Mouse (Mus musculus): Measurements from ENCODE around the gene Ceacam20. TPM values are rescaled to one million over a fixed set of nuclear protein-coding genes. Genes with fewer than 3 reads are reported as not detected.
A peak's percentile ranks its signal among the peaks of the same experiment; 100 is the strongest.

Ceacam20 gene
- polyA plus RNA-seq, 1 experiment, result not detected

DNA sequence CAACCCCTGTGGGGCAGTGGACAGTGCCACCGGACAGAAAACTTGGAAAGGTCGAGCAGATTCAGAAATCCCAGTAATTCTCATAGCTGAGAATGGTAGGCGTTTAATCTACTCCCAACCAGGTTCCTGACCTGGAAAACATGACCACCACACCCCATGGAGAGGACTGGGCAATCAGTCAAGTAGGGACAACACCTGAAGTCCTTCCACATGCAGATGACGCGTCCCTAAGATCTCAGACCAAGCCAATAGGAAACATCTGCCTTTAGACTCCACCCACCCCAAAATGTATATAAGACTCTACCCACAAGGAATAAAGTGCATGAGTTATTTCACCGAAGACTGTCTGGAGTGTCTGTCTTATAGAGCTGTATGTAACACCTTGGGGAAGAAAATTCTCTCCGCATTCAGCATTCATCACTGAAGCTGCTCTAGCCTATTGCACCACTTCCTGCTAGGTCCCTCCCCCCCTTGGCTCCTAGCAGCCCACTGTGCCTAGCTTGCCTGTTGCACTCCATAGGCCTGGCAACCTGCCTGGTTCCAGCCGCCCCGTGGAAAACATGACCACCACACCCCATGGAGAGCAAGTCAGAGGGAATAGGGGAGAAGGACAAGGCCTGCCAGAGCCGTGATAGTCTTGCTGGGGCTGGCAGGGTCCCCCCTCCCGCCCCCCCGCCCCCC is 25.5 kb upstream of the Ceacam20 start:
- DNase-seq, result peak; percentile 40 to 41
- H3K4me1 ChIP-seq (ENCODE audit: control insufficient read depth, insufficient read depth, low read length), result no peaks in the 10 kb centered on the region; the same call in 1 of the 2 replicates
- TF ChIP-seq CTCF (IDR thresholded peaks at IDR 0.05; ENCODE audit: borderline replicate concordance, insufficient read depth, low read depth, low read length), result no peak
- no peak for TF ChIP-seq POLR2A (IDR thresholded peaks at IDR 0.05; ENCODE audit: borderline replicate concordance, insufficient read depth, low read length)
- H3K4me3 ChIP-seq (replicated peaks; ENCODE audit: insufficient read depth, low read depth, low read length), result no peak overlapping the region
- 25% methylated on average over 11 of the region's 12 CpGs for WGBS
- no peak overlapping the region for H3K27ac ChIP-seq (ENCODE audit: insufficient read depth, low read length)
- no peaks in the 10 kb centered on the region for H3K27me3 ChIP-seq (ENCODE audit: control insufficient read depth, insufficient read depth, low read length)

DNA sequence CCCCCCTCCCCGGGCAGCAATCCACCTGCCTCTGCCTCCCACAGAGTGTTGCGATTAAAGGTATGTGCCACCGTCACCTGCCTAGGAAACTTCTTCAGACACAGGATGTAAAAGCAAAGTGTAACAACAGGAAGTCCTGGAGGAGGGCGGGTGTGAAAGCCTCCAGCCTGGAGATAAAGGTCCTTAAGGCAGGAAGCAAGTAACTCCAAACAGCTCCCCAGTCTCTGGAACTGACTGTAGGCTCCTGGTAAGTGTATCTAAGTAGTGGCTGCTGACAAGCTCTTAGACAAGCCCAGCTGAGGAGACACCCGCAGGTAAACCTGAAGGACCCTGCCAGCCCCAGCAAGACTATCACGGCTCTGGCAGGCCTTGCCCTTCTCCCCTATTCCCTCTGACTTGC is 25.0 kb upstream of the Ceacam20 start:
- Histone ChIP-seq H3K4me1 (ENCODE audit: control insufficient read depth, insufficient read depth, low read length) (no peaks in the 10 kb centered on the region; the same call in 1 of the 2 replicates), H3K27ac (ENCODE audit: insufficient read depth, low read length) (no peak overlapping the region), H3K4me3 (replicated peaks; ENCODE audit: insufficient read depth, low read depth, low read length) (no peak overlapping the region), H3K27me3 (ENCODE audit: control insufficient read depth, insufficient read depth, low read length) (no peaks in the 10 kb centered on the region)
- TF ChIP-seq POLR2A (IDR thresholded peaks at IDR 0.05; ENCODE audit: borderline replicate concordance, insufficient read depth, low read length), result no peak
- no peak for TF ChIP-seq CTCF (IDR thresholded peaks at IDR 0.05; ENCODE audit: borderline replicate concordance, insufficient read depth, low read depth, low read length)
- DNase-seq, result no peak
- WGBS, result 30% methylated on average over 6 of the region's 6 CpGs

GRCm38 (mm10) chr7:19944709-19945108 is 20.5 kb upstream of the Ceacam20 start:
- WGBS, result 87% methylated on average over 8 of the region's 8 CpGs
- no peak overlapping the region for H3K4me3 ChIP-seq (replicated peaks; ENCODE audit: insufficient read depth, low read depth, low read length)
- H3K4me1 ChIP-seq (ENCODE audit: control insufficient read depth, insufficient read depth, low read length), result no peaks in the 10 kb centered on the region; the same call in 1 of the 2 replicates
- H3K27ac ChIP-seq (ENCODE audit: insufficient read depth, low read length), result no peak overlapping the region
- TF ChIP-seq CTCF (IDR thresholded peaks at IDR 0.05; ENCODE audit: borderline replicate concordance, insufficient read depth, low read depth, low read length), result no peak
- TF ChIP-seq POLR2A (IDR thresholded peaks at IDR 0.05; ENCODE audit: borderline replicate concordance, insufficient read depth, low read length), result no peak
- no peak for DNase-seq
- H3K27me3 ChIP-seq (ENCODE audit: control insufficient read depth, insufficient read depth, low read length), result no peaks in the 10 kb centered on the region

- DNase-seq, result no peak
- Histone ChIP-seq H3K27me3 (ENCODE audit: control insufficient read depth, insufficient read depth, low read length) (no peaks in the 10 kb centered on the region), H3K4me3 (replicated peaks; ENCODE audit: insufficient read depth, low read depth, low read length) (no peak overlapping the region), H3K27ac (ENCODE audit: insufficient read depth, low read length) (no peak overlapping the region), H3K4me1 (ENCODE audit: control insufficient read depth, insufficient read depth, low read length) (no peaks in the 10 kb centered on the region)
- WGBS, result 86% methylated on average over 5 of the region's 5 CpGs
- TF ChIP-seq POLR2A (IDR thresholded peaks at IDR 0.05; ENCODE audit: borderline replicate concordance, insufficient read depth, low read length) (no peak), CTCF (IDR thresholded peaks at IDR 0.05; ENCODE audit: borderline replicate concordance, insufficient read depth, low read depth, low read length) (no peak)
Observed at GRCm38 (mm10) chr7:19945201-19945600, 20.0 kb upstream of the Ceacam20 start.

GRCm38 (mm10) chr7:19945821-19946515 is 19.2 kb upstream of the Ceacam20 start:
- no peak overlapping the region for H3K4me3 ChIP-seq (replicated peaks; ENCODE audit: insufficient read depth, low read depth, low read length)
- no peaks in the 10 kb centered on the region for H3K4me1 ChIP-seq (ENCODE audit: control insufficient read depth, insufficient read depth, low read length)
- DNase-seq, result no peak
- no peaks in the 10 kb centered on the region for H3K27me3 ChIP-seq (ENCODE audit: control insufficient read depth, insufficient read depth, low read length)
- 84% methylated on average over 13 of the region's 13 CpGs for WGBS
- no peak for TF ChIP-seq POLR2A (IDR thresholded peaks at IDR 0.05; ENCODE audit: borderline replicate concordance, insufficient read depth, low read length)
- no peak for TF ChIP-seq CTCF (IDR thresholded peaks at IDR 0.05; ENCODE audit: borderline replicate concordance, insufficient read depth, low read depth, low read length)
- H3K27ac ChIP-seq (ENCODE audit: insufficient read depth, low read length), result no peak overlapping the region

DNA sequence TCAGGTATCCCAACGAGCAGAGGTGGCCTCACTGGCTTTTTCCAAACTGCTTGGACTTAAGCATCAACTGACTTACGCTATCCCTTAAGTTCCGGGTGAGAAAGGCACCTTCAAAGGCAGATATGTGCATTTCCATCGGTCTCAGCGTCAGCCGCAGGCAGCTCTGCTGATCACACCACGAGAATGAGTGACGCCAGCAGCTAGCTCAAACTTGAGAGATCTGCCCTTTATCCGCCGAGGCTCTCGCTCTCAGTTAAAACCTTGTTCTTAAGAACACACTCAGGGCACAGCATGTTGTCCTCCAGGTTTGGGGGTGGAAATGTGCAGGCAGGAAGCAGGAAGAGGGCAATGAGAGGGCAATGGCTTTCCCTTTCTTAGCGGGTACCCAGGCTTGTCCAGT is 16.3 kb upstream of the Ceacam20 start:
- Histone ChIP-seq H3K4me3 (replicated peaks; ENCODE audit: insufficient read depth, low read depth, low read length) (no peak overlapping the region), H3K4me1 (ENCODE audit: control insufficient read depth, insufficient read depth, low read length) (no peaks in the 10 kb centered on the region), H3K27me3 (ENCODE audit: control insufficient read depth, insufficient read depth, low read length) (no peaks in the 10 kb centered on the region), H3K27ac (ENCODE audit: insufficient read depth, low read length) (no peak overlapping the region)
- WGBS, result 82% methylated on average over 12 of the region's 12 CpGs
- no peak for TF ChIP-seq POLR2A (IDR thresholded peaks at IDR 0.05; ENCODE audit: borderline replicate concordance, insufficient read depth, low read length)
- TF ChIP-seq CTCF (IDR thresholded peaks at IDR 0.05; ENCODE audit: borderline replicate concordance, insufficient read depth, low read depth, low read length), result no peak
- no peak for DNase-seq

- Histone ChIP-seq H3K4me3 (replicated peaks; ENCODE audit: insufficient read depth, low read depth, low read length) (no peak overlapping the region), H3K27ac (ENCODE audit: insufficient read depth, low read length) (no peak overlapping the region), H3K27me3 (ENCODE audit: control insufficient read depth, insufficient read depth, low read length) (no peaks in the 10 kb centered on the region), H3K4me1 (ENCODE audit: control insufficient read depth, insufficient read depth, low read length) (no peaks in the 10 kb centered on the region)
- 70% methylated on average over 10 of the region's 10 CpGs for whole genome bisulfite sequencing
- DNase-seq, result no peak
- TF ChIP-seq CTCF (IDR thresholded peaks at IDR 0.05; ENCODE audit: borderline replicate concordance, insufficient read depth, low read depth, low read length), result no peak
- no peak for TF ChIP-seq POLR2A (IDR thresholded peaks at IDR 0.05; ENCODE audit: borderline replicate concordance, insufficient read depth, low read length)
Observed at GRCm38 (mm10) chr7:19949996-19950395, 15.2 kb upstream of the Ceacam20 start.

DNA sequence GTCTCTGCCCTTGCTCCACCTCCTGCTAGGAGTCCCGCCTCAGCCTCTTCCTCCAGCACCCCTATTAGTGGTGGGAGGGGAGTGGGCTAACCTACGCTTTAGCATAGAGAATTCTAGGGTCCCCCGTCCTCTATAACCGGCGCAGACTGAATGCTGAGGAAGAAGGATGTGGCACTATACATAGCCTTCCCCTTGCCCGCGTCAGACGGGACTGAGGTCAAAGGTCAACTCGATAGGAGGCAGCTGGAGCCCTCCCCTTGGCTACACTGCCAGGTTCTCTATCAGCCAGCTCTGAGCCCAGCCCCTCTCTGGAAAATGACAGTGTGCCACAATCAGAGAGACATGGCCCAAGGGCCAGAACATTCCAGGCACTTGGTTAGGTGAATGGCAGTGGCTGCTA is 14.6 kb upstream of the Ceacam20 start, which contains the start of gene Igsf23:
Igsf23 (minus strand) TSS at position 168 of the 400 bp plus-strand sequence.
- WGBS, result 48% methylated on average over 9 of the region's 9 CpGs
- H3K4me3 ChIP-seq (replicated peaks; ENCODE audit: insufficient read depth, low read depth, low read length), result no peak within 1 kb of the TSS
- TF ChIP-seq CTCF (IDR thresholded peaks at IDR 0.05; ENCODE audit: borderline replicate concordance, insufficient read depth, low read depth, low read length) (no peak), POLR2A (IDR thresholded peaks at IDR 0.05; ENCODE audit: borderline replicate concordance, insufficient read depth, low read length) (no peak)
- H3K27ac ChIP-seq (ENCODE audit: insufficient read depth, low read length), result no peak within 1 kb of the TSS
- no peaks in the 10 kb centered on the region for H3K27me3 ChIP-seq (ENCODE audit: control insufficient read depth, insufficient read depth, low read length)
- no peaks in the 10 kb centered on the region for H3K4me1 ChIP-seq (ENCODE audit: control insufficient read depth, insufficient read depth, low read length)
- DNase-seq, result no peak

All from cerebellum, adult 2 months (tissue).